Mouse (Mus musculus): ENCODE data around the gene Blvrb.
A peak's percentile ranks its signal among the peaks of the same experiment; 100 is the strongest.

Blvrb gene

DNA sequence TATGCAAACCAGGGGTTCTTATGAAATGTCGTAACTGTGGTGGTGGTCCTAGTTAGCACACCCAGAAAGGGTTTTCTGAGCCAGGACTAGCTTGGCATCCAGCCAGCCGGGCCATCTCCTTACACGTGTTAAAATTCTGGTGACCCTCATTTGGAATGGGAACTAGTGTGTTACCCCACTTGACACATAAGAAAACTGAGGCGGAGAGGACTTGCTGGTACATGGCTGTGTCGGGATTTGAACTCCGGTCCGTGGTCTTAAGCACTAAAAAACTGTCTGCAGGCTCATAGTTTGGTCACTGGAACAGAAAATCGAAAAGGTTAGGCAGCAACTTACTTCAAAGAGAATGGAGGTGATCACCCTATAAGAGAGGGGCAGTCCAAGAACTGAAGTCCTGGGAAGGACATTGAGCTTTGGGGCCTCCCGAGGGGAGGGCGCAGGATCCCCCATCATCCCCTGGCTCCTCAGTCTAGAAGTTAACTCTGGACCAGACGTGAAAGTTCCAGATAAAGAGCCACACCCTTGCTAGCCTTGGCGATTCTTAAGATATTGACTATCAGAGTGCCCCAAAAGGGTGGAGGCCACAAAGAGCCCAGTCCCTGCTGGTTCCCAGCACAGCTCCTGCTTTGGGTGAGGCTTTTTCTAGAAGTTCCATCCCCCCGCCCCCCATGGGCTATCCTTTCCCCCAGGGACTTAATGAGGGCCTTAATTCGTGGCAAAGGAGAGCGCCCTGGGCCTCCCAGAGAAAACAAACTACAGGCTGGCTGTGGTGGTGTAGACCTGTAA is 836 bp downstream of the Blvrb start:
- no peak for DNase-seq (ENCODE audit: low spot score in 2 of 2)

DNA sequence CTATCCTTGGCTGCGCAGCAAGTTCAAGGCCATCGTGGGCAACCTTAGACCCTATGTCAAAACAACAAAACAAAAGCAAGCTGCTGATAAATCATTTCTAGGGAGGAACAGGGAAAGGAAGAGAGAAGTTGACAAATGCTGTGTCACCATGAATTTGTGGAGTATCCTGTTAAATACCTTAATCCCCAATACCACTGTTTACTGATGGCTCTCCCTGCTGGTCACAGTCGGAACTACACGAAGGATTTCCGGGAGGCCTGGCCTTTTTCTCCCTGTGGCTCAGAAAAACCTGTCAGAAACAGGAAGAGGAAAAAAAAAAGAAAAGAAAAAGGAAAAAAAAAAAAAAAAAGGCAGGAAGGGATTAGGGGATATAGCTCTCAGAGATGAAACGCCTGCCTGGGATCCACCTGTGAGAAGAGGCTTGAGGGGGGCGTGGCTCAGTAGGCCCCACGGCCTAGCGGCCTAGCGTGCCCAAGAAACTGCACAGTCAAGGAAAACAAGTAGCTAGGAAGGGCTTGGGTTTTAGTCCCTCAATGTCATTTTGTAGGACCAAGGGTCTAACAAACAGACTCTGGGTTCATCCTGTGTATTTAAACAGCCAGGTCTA is 1.6 kb downstream of the Blvrb start:
- peak; percentile 48 to 73 for DNase-seq (ENCODE audit: low spot score in 2 of 2)

DNA sequence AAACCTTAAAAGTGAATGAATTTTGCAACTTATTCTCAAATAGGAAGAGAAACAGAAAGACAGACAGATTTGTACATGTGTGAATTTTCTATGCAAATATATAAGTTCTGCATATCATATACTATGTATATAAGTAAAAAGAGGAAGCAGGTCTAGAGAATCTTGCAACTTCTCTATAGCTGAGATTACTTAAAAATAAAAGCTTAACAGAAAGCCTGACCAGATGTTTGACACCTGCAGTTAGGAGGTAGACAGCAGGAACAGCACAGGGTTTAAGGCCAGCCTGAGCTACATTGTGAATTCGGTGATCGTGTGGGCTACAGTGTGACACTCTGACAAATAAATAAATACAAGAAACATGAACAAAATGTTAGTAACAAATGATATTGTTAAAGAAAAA is 3.6 kb downstream of the Blvrb start:
- DNase-seq (ENCODE audit: low spot score in 2 of 2) = no peak

DNA sequence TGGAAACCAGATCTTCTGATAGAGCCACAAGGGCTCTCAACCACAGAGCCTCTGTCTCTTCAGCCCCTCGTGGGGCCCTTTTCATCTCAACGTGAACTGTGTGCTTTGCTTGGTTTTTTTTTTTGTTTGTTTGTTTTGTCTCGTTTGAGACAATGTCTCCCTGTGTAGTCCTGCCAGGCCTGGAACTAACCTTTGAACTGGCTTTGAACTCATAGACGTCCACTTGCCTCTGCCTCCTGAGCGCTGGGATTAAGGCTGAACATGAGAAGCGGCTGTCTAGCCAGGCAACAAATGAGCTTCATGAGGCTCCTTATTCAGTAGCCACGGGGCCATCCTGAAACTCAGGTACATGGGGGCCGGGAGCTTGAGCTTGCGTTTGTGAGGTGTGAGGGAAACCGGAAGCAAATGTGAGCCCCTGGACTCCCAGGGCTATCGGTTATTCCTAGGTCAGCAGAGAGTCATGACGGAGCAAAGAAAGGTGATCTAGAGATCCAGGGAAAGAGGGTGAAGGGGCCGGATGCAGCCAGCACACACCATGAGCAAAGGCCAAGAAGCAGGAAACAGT is 4.5 kb downstream of the Blvrb start:
- no peak for DNase-seq (ENCODE audit: low spot score in 2 of 2)

DNA sequence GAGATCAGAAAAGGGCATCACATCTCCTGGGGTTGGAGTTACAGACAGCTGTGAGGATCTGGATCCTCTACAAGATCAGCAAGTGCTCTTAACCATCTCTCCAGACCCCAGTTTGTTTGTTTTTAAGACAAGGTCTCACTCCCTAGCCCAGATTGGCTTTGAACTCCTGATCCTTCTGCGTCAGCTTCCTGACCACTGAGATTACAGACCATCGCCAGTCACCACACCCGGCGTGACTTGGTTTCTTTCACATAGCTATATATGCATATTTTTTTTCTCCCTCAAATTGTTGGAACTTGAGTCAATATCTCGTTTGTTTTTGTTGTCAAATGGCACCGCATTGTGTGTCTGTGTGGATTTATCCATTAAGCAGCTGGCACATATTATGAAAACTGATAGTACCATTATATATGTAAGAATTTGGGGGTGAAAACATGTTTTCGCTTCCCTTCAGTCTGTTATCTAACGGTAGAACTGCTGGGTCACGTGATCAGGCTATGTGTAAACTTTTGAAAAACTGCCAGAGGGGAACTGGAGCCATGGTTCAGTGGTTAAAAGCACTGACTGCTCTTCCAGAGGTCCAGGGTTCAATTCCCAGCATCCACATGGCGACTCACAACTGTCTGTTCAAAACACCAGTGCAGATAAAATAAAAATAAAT is 6.8 kb downstream of the Blvrb start:
- DNase-seq (ENCODE audit: low spot score in 2 of 2) = no peak

DNA sequence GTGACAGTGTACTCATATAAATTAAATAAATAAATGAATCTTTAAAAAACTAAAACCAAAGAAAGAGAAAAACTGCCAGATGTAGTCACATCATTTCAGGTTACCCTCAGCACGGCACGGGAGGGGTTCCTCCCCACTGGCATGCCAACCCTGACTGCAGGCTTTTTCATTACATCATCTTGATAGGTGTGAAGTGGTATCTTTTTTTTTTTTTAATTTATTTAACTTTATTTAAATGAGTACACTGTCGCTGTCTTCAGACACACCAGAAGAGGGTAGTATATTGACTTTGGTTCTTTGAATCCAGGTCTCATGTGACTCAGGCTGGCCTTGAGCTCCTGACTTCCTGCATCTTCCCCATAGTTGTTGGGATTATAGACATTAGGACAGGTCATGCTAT is 7.5 kb downstream of the Blvrb start:
- no peak for DNase-seq (ENCODE audit: low spot score in 2 of 2)

DNA sequence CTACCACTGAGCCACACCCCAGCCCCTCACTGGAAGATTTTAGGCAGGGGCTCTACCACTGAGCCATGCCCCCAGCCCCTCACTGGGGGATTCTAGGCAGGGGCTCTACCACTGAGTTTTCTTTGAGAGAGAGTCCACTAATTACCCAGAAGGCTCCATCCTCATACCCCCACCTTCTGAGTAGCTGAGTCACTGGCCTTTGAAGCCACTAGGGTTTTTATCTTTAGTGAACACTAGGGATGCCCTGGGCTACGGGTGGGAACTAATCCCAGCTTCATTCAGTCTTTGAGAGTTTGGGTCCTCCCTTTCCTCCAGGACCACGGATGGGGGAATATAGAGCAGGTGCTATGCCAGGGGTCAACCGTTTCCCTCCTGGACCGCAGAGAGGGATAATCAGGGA is 10.8 kb downstream of the Blvrb start:
- no peak for DNase-seq (ENCODE audit: low spot score in 2 of 2)

DNA sequence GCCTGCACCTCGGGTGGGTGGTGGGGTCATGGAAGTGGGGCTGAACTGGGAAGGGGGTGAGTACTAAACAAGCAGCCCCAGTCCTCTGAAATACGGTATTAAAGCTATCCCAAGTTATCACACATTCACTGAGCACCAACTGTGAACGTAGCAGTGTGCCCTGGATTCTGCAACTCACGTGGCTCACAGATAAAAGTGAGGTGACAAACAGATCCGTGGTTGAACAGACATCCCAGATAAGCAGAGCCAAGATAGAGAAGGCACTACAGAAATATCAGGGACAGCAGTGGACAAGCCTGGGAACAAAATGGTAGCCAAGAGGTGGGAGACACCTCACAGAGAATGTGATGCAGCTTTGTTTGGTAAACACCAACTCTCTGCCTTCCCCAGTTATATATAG is 11.9 kb downstream of the Blvrb start:
- DNase-seq (ENCODE audit: low spot score in 2 of 2) = no peak

DNA sequence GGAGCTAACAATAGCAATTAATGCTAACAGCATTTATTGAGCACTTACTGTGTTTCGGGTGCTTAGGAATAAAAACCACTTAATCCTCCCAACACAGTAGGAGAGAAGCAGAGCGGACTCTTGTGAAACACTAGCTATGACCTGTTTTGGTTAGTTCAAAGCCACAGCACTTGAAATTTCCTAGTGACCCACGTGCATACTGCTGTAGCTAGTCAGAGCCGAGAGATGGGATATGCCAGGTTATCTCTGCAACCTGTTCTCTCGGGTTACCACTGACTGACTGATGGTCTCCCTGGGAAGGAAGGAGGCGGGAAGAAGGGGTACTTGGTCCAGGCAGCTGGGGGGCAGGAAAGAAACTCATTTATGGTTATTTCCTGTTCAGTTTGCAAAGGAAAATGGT is 12.7 kb downstream of the Blvrb start:
- no peak for DNase-seq (ENCODE audit: low spot score in 2 of 2)

DNA sequence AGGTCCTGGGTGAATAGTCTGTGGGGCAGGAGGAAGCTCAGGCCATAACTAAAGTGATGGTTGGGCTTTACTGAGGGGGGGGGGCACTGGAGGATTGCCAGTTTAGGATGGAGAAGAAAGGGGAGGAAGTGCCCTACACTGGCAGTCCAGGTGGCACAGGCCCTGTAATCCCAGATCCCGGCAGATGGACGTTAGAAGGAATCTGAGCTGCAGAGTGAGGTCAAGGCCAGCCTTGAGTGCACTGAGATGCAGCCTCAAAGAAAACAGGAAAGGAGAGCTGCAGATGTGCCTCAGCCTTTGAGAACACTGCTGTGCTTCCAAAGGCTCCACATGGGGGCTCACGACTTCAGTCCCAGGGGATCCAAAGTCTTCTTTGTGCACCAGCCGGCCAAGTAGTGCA is 19.9 kb downstream of the Blvrb start:
- DNase-seq (ENCODE audit: low spot score in 2 of 2) = no peak

DNA sequence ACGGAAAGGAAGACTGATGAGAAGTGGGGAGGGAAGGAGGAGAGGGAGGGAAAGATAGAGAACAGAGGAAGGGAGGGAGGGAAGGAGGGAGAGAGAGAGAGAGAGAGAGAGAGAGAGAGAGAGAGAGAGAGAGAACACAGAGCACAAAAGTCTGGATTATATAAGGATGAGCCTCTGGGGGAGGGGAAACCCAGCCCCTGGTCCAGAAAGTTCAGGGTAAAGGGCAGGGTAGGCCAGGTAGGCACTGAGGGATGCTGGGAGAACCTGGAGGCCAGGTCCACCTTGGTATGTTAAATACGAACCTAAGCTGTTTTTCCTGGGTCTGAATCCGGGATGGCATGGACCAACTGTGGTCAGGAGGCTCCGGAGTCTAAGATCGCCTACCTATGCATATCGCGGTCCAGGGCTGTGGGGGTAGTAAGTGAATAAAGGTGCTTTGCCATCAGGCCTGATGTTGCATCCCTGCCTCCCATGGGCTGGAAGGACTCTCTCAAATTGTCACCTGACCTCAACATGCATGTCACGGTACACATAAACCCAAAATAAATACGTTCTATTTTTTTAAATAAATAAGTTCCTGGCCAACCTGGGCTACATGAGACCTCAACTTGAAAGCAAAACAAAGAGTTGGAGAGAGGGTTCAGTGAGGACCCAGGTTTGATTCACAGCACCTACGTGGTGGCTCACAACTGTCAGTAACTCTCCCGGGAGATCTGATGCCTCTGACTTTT is 23.8 kb downstream of the Blvrb start:
- no peak for DNase-seq (ENCODE audit: low spot score in 2 of 2)

DNA sequence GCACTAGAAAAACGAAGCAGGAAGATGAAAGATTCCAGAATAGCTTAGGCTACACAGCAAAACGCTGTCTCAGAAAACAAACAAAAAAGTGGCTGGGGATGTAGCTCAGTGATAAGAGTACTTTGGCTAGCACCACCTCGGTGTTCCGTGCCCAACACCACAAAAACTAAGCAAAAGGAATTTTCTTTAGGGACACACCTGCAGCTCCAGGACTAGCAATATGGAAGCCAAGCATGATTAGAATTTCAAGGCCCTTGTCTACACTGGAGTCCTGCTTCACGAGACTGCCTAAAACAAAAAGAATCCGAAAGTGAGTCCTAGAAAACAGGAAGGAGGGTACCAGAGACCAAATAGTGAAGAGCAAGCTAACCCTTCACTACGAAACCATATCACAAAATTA is 24.8 kb downstream of the Blvrb start:
- no peak for DNase-seq (ENCODE audit: low spot score in 2 of 2)

DNA sequence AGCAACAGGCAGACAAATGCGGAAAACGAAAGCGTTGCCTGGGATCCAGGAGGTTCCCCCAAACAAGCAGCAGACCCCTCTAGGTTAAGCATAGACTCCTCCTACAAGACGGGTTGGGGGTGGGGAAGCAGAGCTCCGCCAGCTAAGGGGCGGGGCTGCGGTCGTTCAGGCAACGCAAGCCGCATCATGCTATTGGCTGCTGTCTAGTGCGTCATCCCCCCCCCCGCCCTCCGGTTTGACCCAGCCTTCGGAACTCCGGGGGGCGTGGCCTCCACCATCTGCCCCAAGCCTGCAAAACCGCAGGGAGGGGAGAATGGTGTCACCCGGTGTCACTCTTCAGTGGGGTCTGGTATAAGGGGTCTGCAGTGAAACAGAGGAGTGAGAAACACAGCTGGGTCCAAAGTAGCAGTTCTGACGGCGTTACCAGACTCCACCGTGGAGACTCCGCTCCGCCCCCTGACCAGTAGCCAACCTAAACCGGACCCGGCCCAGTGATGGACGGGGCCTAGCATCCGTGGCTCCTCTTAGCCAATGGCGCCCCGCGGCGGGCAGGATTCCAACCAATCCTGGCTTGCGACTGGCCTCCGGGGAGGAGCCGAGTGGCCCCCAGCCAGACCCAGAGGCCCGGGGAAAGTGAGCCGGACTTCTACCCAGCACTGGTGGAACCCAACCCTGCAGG is 25.5 kb downstream of the Blvrb start, which contains the start of gene Sertad3:
Gene Sertad3, plus strand, starts transcription at position 613 of the 679 bp plus-strand sequence.
- peak; percentile 99 to 100 for DNase-seq (ENCODE audit: low spot score in 2 of 2)

DNA sequence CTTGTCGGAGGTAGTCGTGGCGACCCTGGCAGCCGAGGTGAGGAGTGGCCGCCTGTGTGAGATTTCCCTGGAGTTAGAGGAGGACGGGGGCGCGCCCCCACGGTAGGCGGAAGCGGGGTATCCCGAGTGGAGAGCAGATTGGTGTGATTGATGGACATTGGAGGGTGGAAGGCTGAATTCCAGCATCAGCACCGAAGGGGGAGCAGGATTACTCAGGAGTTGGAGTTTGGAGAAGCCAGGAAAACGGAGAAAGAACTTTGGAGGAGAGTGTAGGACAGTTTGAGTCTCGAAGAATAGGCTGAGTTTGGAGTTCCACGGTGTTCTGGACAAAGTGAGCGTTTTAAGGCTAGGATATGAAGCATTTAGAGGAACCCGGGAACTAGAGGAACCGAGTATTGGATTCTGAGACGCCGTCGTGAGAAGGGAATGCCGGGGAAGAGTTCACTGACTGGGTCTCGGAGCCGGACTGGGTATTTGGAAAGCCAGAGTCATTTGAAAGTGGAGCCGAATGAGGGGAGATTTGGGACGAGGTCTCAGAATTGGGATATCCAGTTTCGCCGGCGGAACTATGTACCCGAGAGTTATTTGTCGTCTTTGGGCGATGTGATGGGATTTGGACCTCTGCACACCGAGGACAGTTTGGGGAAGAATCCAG is 26.2 kb downstream of the Blvrb start:
- DNase-seq (ENCODE audit: low spot score in 2 of 2) = no peak

DNA sequence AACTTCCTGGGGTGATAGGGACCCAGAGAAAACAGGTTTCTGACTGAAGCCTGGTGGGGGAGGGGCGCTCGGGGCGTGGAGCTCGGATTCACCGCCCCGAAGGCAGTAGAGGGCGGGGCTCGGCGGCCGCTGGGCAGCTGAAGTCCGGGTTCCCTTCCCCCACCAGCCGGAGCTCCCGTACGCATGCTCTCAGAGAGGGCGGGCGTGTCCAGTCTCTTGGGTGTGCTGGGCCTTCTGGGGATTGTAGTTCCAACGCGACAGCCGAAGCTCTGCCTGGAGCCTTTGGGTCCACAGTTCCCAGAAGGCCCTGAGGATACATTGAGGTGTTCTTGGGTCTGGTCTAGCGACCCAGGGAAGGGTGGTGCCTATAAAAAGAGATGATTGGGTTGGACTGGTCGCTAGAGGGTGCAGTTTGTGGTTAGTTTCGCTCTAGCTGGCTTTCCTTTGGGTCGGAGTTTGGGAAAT is 26.7 kb downstream of the Blvrb start:
- DNase-seq (ENCODE audit: low spot score in 2 of 2) = peak; percentile 97 to 98

DNA sequence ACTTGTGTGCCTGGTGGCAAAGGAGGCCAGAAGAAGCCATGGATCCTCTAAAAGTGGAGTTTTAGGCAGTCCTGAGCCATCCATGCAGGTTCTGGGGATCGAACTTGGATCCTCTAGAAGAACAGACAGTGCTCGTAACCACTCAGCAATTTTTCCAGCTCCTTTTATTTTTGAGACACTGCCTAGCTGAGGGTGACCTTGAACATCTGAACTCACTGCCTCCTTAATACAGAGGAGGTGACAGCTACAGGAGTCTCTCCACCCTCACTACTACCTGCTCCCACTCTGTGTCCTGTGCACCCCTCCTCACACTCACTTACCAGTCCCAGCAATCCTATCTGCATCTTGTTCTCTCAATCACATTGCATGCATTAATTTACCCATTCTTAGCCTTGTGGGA is 27.8 kb downstream of the Blvrb start:
- no peak for DNase-seq (ENCODE audit: low spot score in 2 of 2)

DNA sequence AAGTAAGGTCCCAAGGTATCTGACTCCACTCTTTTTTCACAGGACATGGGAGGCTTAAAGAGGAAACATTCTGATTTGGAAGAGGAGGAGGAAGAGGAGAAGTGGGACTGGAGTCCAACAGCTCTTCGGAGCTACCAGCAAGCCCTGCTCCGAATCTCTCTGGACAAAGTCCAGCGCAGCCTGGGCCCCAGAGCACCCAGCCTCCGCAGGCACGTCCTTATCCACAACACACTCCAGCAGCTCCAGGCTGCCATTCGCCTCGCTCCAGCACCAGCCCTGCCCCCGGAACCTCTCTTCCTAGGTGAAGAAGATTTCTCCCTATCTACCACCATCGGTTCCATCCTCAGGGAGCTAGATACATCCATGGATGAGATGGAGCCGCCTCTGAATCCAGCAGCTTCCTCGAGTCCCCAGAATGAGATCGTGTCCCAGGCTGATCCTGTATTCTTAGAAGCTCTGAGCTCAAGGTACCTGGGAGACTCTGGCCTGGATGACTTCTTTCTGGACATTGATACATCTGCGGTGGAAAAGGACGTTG is 28.4 kb downstream of the Blvrb start:
- no peak for DNase-seq (ENCODE audit: low spot score in 2 of 2)

DNA sequence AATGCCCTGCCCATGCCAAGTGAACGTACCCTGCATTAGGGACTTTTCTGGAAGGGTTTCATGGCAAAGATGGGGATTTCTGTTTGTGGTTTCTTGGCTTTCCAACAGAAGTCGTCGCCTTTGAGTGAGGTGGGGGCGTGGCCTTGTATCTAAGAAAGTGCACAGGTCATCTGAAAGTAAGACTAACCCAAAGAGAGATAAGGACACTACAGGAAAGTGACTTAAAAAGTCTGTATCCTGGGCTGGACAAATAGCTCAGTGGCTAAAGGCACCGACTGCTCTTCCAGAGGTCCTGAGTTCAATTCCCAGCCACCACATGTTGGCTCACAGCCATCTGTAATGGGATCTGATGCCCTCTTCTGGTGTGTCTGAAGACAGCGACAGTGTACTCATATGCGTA is 30.8 kb downstream of the Blvrb start:
- no peak for DNase-seq (ENCODE audit: low spot score in 2 of 2)

DNA sequence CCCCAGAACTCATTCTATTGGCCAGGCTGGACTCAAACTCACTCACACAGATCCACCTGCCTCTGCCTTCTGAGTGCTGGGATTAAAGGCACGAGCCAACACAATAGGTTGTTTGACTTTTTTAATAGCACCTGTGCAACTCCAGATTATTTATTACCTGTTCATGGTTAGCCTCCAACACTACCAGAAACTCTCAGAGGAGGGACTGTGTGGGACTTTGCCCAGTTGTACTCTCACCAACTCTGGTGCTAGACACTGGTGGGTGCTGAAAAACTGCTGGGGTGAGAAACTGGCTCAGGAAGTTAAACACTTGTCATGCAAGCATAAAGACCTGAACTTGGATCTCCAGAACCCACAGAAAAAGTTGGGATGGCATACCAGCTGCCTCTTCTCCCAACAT is 32.0 kb downstream of the Blvrb start:
- no peak for DNase-seq (ENCODE audit: low spot score in 2 of 2)

DNA sequence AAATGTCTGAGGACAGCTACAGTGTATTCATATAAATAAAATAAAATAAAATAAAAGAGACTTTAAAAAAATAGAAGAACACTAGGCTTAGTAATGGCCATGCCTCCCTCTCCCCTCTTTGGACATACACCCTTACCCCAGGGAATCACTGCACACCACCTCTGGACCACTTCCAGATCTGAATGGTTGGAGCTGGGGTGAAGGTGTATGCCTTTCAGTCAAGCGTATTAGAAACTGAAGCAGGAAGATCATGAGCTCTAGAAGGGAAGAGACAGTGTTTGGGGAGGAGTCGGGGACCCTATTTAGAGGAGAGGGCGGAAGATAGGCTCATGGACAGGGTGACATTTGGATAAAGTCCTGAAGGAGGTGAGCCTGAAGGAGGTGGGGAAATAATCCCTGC is 32.7 kb downstream of the Blvrb start:
- DNase-seq (ENCODE audit: low spot score in 2 of 2) = no peak

Data from urinary bladder, postnatal 36 days (tissue).